Mouse (Mus musculus) T-cell, adult 2 months (primary cell): Measurements from ENCODE around the gene Slc25a47.

Experiments used
- DNase-seq: peaks from one replicate; pipeline ENCODE4 v3.0.0; 2022; ENCODE audit warnings: low spot score

The Slc25a47 gene

DNA sequence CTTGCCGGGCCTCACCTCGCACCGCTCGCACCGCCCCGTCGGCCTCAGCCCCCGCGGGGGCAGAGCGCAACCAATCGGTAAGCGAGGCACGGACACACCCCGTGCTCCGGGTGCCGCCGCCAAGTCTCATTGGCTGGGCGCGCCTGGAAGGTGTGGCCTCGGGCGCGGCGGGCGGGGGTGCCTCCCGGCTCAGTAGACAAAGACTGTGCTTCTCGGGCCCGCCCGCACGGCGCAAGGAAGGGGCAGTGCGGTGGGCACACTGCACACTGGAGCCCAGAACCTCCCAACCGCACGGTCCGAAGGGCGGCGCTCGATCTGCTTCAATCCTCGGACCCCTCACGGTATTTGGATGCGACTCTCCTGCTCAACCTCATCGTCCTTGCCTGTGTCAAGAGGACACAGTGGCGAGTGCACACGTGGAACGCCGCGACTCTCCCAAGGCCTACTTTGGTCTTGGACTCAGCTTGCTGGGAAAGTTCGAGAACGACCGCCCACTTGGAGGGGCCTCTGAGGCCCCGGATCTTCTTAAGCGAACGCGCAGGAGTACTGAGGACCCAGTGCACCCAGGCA lies at the start of gene Slc25a47, which contains the start of gene Slc25a29:
Gene Slc25a47, plus strand, starts transcription at position 207 of the 570 bp plus-strand sequence.
Gene Slc25a29, minus strand, starts transcription at position 44 of the 570 bp plus-strand sequence.
- peak; percentile 91 for DNase-seq

DNA sequence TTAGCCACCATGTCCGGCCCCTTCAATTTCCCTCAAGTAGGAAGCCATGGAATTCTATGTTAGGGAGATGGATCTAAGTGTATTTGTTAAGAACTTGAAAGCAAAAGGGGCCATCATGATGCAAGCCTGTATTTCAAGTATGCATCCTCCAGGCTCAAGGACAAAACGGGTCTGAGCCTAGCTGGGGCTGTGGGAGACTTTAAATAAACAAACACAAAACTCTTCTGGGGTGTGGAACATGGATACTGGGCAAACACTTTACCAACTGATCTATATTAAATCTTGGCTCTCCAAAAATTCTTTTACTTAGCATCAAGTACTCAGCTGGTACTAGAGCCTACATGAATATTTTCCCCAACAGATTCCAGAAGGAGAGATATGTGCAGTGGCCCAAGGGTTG lies 48.5 kb upstream of the Slc25a47 start:
- DNase-seq = no peak

DNA sequence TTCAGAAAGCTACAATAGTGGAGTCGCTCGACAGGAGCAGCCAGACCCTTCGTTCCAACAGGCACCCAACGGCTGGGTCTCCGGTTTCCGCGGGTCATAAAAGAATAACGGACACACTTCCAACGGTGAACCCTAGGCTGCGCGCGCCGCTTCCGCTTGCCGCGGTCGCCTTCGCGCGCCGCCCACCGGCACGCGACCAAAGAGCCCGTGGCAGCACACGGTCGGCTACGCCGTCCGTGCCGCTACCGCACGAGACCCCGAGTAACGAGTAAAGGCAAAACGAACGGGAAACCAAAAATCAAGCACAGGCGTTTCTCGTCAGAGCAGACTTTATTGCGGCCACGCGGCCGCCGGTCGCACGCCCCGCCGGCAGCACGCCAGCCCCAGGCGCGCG lies 43.7 kb upstream of the Slc25a47 start:
- peak; percentile 77 for DNase-seq

- peak; percentile 99 for DNase-seq
Observed at GRCm38 (mm10) chr12:108792546-108793452, 43.0 kb upstream of the Slc25a47 start, which contains the start of gene Yy1. Gene Yy1, plus strand, starts transcription at chr12:108792973.

DNA sequence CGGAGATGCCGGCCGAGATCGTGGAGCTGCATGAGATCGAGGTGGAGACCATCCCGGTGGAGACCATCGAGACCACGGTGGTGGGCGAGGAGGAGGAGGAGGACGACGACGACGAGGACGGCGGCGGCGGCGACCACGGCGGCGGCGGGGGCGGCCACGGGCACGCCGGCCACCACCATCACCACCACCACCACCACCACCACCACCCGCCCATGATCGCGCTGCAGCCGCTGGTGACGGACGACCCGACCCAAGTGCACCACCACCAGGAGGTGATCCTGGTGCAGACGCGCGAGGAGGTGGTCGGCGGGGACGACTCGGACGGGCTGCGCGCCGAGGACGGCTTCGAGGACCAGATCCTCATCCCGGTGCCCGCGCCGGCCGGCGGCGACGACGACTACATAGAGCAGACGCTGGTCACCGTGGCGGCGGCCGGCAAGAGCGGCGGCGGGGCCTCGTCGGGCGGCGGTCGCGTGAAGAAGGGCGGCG lies 42.3 kb upstream of the Slc25a47 start:
- peak; percentile 24 for DNase-seq

GRCm38 (mm10) chr12:108794078-108794711 lies 41.7 kb upstream of the Slc25a47 start:
- peak; percentile 83 for DNase-seq

GRCm38 (mm10) chr12:108794979-108795537 lies 40.8 kb upstream of the Slc25a47 start:
- no peak for DNase-seq

GRCm38 (mm10) chr12:108801613-108802012 lies 34.2 kb upstream of the Slc25a47 start:
- DNase-seq = no peak

DNA sequence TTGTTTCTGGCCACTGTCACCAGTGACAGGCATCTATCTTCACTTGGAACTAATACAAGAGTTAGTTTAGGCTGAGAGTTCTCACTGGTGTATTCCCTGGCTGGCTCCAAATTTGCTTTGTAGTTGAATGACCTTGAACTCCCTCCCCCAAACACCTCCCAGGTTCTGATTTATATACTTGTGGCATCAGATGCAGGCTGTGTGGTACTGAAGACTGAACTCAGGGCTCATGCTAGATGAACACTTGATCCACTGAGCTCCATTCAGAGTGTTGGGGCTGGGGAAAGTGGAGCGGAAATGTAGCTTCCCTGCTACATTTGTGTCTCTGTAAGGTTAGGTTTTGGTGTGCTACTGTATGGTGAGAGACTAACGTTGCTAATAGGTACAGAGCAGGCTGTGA lies 31.5 kb upstream of the Slc25a47 start:
- no peak for DNase-seq

GRCm38 (mm10) chr12:108808465-108808864 lies 27.4 kb upstream of the Slc25a47 start:
- no peak for DNase-seq

DNA sequence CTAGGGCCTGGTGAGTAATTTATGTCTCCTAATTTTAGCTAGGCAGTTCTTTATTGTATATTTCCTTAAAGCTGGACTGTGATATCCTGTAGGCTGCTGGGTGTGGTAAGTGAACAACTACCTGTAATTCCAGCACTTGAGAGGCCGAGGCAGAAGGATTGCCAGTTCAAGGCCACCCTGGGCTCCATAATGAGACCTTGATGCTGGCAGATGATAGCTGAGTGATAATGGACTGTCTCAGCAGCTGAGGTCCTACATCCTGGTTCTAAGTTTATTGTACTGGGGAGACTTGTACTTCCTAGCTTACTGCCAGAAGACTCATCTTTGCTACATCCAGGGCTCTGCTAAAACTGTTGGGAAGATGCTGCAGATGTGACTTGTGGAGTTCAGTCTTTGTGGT lies 26.1 kb upstream of the Slc25a47 start:
- DNase-seq = no peak

- no peak for DNase-seq
Observed at GRCm38 (mm10) chr12:108810309-108810708, 25.5 kb upstream of the Slc25a47 start.

DNA sequence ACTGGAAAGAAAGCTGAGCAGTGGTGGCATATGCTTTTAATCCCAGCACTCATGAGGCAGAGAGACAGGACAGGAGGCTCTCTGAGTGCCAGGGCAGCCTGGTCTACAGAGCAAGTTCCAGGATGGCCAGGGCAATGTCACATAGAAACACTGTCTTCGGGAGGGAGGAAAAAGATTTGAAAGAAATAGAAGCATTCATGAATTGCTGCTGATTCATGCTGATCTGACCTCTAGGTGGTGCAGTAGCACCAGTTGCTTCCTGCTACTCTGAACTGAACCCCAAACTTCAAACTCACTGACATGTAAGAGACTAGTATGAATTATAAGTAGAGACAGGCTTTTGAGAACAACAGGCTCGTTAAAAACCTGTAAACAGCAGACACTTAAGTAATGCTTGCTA lies 24.7 kb upstream of the Slc25a47 start:
- DNase-seq = peak; percentile 44

DNA sequence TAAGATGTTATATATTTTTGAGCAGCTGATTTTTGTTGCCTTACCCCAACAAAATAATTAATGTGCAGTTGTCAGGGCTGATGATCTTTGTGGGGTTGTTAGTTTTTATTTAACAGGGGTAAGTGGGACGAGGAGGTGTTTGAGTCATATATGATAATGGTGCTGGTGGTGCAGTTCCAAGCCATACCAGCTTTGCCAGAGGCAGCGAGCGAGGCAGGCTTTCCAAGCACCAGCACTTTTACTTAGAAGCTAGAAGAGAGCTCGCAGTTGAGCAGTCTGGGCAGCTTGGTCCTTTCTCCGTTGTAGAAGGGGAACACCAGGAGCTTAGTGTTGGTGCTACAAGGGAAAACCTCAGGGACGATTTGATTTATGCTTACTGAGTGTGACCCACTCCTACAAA lies 23.4 kb upstream of the Slc25a47 start:
- DNase-seq = no peak

DNA sequence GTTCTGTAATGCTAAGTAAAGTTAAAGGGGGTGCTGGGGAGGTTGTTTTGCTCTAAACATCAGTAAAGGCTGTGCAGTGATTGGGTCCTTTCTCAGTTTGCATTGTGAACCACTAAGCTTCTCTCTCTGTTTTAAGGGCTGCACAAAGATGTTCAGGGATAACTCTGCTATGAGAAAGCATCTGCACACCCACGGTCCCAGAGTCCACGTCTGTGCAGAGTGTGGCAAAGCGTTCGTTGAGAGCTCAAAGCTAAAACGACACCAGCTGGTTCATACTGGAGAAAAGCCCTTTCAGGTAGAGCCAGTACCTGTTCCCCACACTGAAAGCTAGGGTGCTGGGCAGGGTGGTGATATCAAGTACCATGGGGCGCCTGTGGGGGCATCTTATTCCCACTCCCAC lies 21.4 kb upstream of the Slc25a47 start:
- no peak for DNase-seq

- no peak for DNase-seq
Observed at GRCm38 (mm10) chr12:108816569-108816968, 19.3 kb upstream of the Slc25a47 start.

DNA sequence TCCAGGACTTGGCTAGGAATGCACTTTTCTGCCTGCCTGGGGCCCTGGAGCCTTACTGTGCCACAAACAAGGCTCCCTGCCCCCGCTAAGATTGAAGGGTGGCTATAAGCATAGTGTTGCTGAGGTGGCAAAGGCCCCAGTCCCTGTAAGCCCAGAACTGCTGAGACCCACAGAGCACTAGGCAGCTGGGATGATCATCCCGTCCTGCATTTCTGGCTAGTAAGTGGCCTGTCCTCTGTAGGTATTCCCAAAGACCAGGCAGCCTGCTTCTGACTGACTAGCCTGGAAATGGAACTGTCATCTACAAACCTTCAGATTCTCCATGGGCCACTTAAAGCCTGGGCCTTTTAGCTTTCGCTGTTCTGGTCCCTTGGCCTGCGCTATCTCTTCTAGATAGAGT lies 15.4 kb upstream of the Slc25a47 start:
- no peak for DNase-seq

GRCm38 (mm10) chr12:108823036-108823435 lies 12.8 kb upstream of the Slc25a47 start:
- no peak for DNase-seq

DNA sequence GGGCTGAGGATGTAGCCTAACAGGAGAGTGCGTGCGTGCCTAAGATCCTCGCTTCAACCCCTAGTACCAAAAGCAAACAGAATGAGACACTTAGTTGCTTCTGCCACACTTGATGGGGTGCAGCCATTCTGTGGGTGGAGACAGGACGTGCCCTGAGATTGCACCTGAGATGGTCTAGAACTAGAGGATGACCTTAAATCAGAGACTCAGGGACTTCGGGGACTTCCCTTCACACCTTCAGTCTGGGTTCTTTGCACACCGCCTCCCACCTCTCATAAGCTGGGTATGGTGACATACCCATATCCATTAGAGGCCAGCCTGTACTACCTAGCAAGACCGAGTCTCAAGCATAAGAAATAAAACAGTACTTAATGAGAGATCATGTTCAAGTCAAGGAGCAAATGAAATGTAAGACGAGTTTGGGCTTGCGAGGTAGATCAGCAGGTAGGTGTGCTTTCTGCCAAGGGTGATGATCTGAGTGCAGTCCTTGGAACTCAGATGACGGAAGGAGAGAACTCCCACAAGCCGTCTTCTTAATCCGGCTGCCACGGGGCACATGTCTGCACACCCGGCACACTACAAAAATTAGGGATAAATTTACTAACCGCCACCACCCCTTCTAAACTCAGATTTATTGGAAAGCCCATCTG lies 11.5 kb upstream of the Slc25a47 start:
- DNase-seq = no peak

- DNase-seq = no peak
Observed at GRCm38 (mm10) chr12:108825561-108826224, 10.2 kb upstream of the Slc25a47 start.

GRCm38 (mm10) chr12:108826282-108826957 lies 9.4 kb upstream of the Slc25a47 start:
- DNase-seq = no peak
